Mouse (Mus musculus) layer of hippocampus, postnatal 10 days (tissue): ENCODE results near the gene Hs6st1. TPM values are rescaled to one million over a fixed set of nuclear protein-coding genes. Genes with fewer than 3 reads are reported as not detected.
"Not testable (repeated sequence)": the region's sequence is repeated elsewhere in the genome, so short reads cannot be mapped to it uniquely, and the experiment has no call there.

Experiments used
- DNase-seq, 2 experiments: peaks; one replicate each; pipeline ENCODE4 v3.0.0; 2021; ENCODE audit warnings: low spot score in 2 of 2
- long read RNA-seq: library from polyadenylated mRNA; stranded (forward); transcript quantifications from one replicate; pipeline ENCODE4 v2.0.0, GENCODE M21; 2023
- total RNA-seq, 2 experiments: library from RNA; stranded (reverse); gene quantifications; 2 replicates each; pipeline ENCODE4 v1.2.3; 2021

Gene Hs6st1
- total RNA-seq: 10 to 100 TPM; 52.2 to 52.9 TPM
- long read RNA-seq, transcript Hs6st1-202 (1 exons, 3,291 nt): major isoform, 14 of 24 reads
- long read RNA-seq, transcript Hs6st1-201 (2 exons, 3,719 nt): minor isoform, 9 of 24 reads
- long read RNA-seq, partial matches to known transcripts: 0 of 24 reads
- long read RNA-seq, other reads (novel, unspliced or antisense): 1 of 24 reads

- peak; percentile 87 to 95 for DNase-seq
These were observed at the start of gene Hs6st1 for GRCm38 (mm10) chr1:36068076-36068475. Hs6st1 (plus strand) TSS chr1:36068400.

GRCm38 (mm10) chr1:36018617-36019016 is 49.6 kb upstream of the Hs6st1 start:
- no peak for DNase-seq

- DNase-seq: no peak
These were observed 49.0 kb upstream of the Hs6st1 start for GRCm38 (mm10) chr1:36019161-36019560.

GRCm38 (mm10) chr1:36020315-36020714 is 47.9 kb upstream of the Hs6st1 start:
- no peak for DNase-seq

GRCm38 (mm10) chr1:36030421-36030821 is 37.8 kb upstream of the Hs6st1 start:
- DNase-seq: peak; percentile 67 to 74

GRCm38 (mm10) chr1:36038769-36039168 is 29.4 kb upstream of the Hs6st1 start:
- no peak for DNase-seq

- no peak for DNase-seq
These were observed 26.1 kb upstream of the Hs6st1 start for GRCm38 (mm10) chr1:36042072-36042471.

- DNase-seq: not testable (repeated sequence)
These were observed 24.4 kb upstream of the Hs6st1 start for GRCm38 (mm10) chr1:36043793-36044192.

GRCm38 (mm10) chr1:36044288-36044687 is 23.9 kb upstream of the Hs6st1 start:
- no peak for DNase-seq

GRCm38 (mm10) chr1:36052672-36053071 is 15.5 kb upstream of the Hs6st1 start:
- DNase-seq: no peak

GRCm38 (mm10) chr1:36053566-36053965 is 14.6 kb upstream of the Hs6st1 start:
- DNase-seq: no peak

GRCm38 (mm10) chr1:36054182-36054966 is 13.8 kb upstream of the Hs6st1 start:
- no peak for DNase-seq

GRCm38 (mm10) chr1:36054967-36055357 is 13.2 kb upstream of the Hs6st1 start:
- no peak for DNase-seq

- DNase-seq: no peak
These were observed 8.8 kb upstream of the Hs6st1 start for GRCm38 (mm10) chr1:36059351-36059750.

GRCm38 (mm10) chr1:36059959-36060953 is 7.9 kb upstream of the Hs6st1 start:
- DNase-seq: peak in 1 of 2 experiments; percentile 6

GRCm38 (mm10) chr1:36061211-36061915 is 6.8 kb upstream of the Hs6st1 start:
- no peak for DNase-seq

- no peak for DNase-seq
These were observed 6.0 kb upstream of the Hs6st1 start for GRCm38 (mm10) chr1:36062088-36062805.

- peak in 1 of 2 experiments; percentile 7 for DNase-seq
These were observed 5.2 kb upstream of the Hs6st1 start for GRCm38 (mm10) chr1:36062826-36063640.

- DNase-seq: peak in 1 of 2 experiments; percentile 2
These were observed 4.6 kb upstream of the Hs6st1 start for GRCm38 (mm10) chr1:36063641-36063955.
